Mouse (Mus musculus) thymus, postnatal 10 days (tissue): Measurements from ENCODE around the gene Gm10964.

ENCODE experiments used
- DNase-seq, 2 experiments: peaks; one replicate each; pipeline ENCODE4 v3.0.0; 2021; ENCODE audit warnings: low spot score in 2 of 2

The Gm10964 gene

DNA sequence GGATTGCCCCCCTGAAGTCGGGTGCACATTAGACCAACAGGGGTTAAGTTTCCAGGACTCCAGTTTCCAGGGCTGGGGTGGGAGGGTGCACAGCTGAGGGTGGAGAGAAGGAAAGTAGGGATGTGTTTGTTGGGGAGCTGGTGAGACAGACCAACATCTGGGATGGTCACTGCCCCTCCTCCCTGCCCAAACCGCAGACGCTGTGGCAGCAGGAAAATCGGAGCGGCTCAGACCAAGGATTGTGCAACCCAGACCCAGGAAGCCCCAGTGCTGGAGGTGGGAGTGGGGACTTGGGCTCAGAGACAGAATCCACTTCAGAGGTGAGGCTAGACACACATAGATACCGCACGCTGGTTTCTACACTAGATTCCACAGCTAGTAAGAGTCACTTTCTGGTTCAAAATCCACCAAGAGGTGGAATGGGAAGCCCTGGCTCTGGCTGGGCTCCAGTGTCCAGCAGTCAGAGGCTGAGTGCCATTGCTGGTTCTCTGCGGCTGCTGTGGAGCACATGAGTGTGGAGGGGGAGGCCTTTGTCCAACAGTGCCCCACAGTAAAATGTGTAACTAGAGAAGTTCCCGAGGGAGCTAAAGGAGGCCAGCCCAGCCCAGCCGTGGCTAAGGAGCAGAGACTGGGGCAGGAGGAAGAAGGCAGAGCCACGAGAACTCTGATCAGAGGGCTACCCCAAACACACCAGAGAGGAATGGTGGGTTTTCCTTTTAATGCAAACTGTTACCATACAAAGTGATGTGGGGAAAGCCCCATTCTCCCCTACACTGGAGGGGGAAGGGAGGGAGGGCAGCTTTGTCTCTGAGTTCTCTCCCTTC lies 4.3 kb upstream of the Gm10964 start:
- DNase-seq = no peak

DNA sequence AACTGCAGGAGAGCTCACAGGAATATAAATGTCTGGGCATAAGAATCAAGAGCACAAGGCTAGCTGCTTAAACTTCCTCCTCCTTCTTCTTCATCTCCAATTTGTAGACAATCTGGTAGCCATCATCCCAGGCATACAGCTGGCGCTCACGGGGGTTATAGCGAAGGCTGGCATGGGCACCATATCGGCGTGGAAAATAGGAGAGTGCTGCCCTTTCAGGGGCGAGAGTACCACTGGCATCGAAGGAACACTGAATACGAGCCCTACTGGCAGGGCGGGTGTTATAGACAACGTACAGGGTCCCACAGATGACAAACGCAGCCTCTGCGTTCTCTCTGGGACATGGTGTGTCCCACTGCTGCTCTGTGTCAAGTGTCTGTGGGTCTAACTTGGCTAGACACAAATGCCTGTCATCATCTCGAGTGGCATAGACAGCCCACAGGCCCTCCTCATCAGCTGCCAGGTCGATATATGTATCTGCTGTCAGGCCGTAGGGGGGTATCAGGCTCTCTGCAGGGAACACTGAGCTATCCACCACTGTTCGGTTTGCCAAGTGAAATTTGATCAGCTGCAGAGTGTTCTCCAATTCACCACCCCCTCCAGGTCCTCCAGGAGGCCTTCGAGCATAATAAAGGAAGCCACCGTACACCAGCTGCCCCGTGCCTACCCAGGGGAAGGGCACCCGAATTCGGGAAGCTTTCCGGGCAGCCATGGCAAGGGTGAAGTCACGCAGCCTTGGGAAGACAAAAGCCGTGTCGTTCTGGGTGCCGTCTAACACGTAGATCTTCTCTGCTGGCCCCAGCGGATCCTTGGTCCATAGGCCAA lies 3.2 kb upstream of the Gm10964 start:
- no peak for DNase-seq

DNA sequence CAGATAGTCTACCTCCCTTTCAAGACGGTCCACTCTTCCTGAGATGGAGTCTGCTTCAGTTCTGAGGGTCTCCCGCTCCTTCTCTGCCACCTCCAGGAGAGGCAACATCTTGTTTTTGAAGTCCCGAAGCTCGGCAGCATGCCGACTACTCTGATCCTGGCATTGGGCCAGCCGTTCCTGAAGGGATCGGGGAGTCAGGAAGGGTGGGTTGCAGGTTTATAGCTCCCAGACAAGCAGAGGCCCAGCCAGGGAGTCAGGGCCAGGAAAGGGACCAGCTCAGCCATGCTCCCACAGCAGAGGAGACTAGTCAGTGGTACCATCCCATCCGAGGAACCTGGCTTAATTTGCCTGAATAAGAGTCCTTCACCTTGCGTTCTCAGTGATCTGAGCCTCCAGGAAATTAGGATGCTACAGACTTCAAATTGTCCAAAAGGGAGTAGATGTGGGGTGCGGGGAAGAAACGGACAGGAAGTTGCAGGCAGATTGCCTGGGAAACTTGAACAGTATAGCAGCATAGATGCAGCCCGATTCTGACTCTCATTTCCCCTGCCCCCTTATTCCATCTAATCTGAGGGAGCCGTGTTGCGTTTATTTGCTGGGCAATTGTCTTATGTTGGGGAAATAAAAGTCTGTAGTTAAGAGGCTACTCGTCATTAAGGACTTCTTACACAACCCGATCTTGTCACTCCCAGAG lies 2.0 kb upstream of the Gm10964 start:
- DNase-seq = no peak

DNA sequence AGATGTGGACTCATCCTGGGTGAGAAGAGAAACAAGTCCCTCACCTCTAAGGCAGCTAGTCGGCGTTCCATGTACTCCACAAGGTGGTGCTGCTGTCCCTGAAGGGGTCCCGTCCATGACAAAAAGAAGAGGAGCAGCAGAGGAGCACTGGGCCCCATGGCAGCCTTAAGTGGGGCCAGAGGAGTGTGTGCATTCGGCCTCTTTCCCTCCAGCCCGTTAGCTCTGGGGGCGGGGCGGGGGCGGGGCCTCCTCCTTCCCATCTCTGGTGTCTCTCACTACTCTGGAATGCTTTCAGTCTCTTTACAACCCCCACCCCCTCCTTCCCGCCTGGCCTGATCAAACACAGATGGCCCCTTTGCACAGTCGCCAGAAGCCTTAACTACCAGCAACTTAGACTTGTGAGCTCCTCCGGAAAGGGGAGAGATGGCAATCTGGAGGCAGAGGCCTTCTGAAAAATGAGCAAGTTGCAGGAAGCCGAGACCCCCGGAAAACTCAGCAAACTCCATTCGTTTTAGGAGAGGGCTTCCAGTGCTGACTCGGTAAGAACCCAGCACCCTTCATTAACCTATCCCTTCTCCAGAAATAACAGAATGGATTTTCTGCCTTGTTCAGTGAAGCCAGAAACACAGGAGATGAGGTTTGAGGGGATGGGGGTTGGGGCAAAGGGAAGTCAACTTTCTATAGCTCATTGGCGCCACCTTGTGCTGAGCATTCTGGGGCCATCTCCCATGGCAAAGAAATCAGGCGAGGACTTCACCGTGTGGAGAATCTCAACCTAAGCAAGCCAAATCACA lies 1.2 kb upstream of the Gm10964 start, which contains the start of gene Olfml3:
Olfml3 (minus strand) TSS at position 224 of the 794 bp plus-strand sequence.
- DNase-seq = peak; percentile 80 to 94

DNA sequence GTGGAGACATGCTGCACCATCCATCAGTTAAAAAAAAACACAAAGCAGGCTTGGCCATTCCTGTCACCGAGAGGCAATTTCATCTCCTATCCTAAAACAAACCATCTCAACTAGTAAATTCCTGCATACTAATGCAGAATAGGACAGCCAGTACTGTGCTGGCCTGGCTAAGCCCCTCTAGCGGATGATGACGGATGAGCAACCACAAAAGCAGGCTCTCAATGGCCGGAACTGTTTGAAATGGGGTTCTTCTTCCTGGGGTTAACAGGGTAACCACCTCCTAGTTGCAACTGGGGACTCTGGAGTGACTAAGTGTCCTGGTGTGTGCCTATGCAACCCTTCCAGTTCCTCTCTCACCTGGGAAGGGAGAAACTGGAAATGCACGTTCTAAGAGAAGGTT lies 1.2 kb downstream of the Gm10964 start:
- DNase-seq = no peak

DNA sequence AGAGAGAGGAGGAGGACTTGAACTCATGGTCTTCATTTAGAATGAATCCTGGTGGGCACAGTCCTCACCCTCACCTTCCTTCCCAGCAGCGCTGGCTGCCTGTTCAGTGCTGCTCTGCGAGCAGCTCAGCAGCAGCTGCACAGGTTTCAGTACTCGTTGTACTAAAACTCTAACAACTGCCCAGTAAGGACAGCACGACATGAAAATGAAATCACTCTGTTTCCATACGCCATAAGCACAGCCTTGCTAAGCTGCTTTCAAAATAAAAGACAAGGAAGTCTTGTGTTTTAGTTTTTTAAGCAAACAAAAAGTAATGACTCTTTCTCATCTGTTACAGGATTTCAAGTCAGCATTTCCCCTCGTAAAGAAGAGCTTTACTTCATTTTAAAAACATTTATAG lies 4.0 kb downstream of the Gm10964 start:
- DNase-seq = no peak

DNA sequence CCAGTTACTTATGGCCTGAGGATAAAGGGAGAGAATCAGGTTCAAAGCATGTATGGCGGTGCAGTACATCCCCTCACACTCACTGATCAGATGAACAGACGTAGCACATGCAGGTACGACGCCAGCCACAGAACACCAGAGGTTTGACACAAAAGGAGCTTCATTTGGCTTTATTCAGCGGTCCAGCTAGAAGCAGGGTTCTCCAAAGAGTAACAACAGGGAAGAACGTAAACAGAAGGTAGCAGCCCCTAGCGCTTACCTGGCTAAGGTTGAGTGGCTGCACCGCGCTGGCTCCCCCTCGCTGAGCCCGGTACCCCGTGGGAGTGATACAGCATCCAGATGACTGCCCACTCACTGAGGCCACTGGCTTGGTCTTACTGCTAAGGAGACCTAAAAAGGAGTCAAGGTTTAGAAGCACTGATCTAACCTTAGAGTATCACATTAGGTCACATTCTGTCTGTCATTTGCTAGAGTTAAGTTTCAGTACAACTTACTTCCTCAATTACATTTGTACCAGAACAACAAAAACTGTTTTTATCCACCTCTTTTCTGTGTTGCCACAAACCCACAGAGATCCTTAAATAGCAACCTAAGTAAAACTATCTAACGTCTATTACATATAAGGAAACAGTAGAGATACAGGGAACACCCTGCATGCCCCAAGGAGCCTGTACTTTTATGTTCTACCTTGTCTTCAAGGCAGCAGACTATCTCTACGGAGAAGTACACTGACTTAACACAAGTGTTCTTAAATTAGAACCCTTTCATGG lies 6.0 kb downstream of the Gm10964 start:
- DNase-seq = no peak

DNA sequence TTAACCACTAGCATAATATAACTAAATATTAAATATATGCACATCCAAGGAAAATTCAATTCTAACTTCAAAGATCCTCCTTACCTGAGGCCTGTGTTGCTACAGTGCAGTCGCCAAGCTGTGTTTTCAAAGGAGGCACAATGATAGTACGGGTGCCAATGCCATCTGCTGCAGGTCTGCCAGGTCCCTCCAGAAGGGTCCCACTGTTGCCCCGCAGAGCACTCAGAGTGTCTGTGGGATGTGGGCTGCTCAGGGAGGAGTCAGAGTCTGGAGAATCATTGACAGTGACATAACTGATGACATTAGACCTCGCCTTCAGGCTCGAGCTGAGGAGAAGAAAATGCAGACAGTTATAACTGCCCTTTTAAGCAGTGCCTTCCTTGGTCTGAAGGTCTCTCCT lies 7.5 kb downstream of the Gm10964 start:
- DNase-seq = no peak

DNA sequence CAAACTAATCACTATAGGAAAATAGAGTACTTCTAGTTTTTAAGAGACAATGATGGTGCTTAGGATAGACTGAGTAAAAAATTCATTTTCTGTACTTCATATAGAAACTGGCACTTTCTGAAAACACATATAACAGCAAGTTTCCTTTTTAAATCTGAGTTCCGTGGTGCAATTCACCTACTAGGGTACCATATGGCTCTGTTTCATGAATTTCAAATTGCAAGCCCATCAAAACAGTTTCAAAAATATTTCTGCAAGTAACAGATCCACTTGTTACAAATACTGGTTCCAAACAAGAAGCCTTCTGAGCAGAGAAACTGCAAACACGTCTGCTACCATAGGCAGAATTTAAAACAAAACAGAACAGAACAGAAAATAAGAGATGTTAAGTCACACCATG lies 12.4 kb downstream of the Gm10964 start:
- no peak for DNase-seq

DNA sequence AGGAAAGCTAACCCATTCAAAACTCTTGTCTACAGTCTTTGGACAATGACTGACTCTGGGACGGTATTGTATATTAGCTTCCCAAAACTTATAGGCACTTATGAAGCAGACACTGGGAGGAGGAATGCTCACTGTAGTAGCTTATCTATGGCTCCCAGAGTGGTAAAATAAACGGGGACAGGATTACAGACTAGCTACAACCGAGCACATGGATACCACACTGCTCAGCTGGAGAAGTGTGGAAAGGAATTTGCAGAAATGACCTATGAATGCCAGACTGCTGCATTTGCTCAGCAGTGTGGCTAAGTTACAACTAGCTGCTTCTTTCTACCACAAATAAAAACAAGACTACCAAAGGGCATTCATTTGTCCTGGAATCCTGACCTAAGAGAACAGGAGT lies 16.2 kb downstream of the Gm10964 start:
- no peak for DNase-seq

DNA sequence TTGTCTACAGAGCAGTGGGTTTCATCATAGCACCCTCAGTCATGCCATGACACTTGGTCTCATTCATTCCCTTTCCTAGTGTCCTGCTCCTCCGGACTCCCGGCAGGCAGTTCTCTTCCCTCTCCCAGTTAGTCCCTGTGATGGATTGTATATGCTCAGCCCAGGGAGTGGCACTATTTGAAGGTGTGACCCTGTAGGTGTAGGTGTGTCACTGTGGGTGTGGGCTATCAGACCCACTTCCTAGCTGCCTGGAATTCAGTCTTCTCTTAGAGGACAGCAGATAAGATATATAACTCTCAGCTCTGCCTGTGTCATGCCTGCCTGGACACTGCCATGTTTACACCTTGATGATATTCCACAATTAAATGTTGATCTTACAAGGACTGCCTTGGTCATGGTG lies 17.8 kb downstream of the Gm10964 start:
- no peak for DNase-seq

DNA sequence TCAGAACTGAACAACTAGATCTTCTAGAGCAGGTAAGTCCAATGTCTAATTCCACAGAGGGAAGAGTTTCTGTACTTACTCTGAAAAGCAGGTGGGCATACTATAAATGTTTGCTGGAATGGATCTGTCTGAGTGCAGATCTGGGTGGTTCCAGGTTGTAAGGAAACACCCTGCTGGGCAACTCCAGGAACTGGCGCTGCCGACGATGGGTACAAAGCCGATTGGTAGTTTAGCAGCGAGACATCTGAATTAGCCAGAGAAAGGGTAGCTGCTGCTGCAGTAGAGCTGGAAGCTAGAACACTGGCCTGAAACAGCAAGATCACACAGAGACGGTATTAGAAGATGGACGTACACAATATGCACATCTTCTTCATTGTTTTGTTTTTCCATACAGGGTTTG lies 19.3 kb downstream of the Gm10964 start:
- no peak for DNase-seq

DNA sequence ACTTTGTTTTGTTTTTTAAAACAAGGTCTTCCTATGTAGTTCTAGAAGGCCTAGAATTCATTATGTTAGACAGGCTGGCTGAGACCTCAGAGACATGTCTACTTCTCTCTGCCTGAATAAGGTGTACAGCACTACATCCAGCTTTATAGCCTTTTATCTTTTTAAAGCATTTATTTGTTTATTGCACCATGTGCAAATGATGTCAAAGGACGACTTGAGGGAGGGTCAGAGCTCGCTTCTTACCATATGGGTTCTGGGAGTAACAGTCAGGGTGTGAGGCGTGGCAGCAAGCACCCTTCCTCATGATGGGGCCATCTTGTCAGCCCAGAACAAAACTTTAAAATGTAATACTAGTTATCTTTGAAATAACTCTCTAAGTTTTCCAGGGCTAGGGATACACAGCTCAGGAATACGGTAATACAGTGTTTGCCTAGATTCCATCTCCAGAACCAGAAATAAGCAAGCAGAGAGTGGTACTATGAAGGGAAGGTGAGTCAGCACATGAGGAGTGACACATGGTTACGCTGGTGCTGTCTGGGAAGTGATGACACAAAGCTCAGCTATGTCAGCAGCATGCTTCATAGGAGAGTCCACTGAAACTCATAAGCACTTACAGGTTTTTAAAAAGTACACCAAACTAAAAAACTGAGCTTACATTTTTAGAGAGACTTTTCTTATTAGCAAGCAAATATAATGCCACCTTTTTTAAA lies 20.2 kb downstream of the Gm10964 start:
- no peak for DNase-seq

DNA sequence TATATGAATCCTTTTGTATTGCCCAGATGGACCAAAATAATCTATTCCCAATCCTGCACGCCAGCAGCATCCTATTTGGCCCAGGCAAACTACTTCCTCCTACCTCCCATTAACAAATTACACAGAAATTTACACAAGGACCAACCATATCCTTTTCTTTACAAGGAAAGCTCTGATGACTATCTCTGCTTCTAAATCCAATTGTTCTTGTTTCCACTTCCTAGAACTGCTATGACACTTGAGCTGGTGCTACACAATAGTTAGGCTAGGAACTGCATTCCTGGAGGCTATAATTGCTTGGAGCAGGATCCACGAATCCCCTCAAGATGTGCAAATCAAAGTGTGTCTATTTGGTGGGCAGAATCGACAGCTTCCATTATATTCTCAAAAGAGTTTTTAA lies 27.6 kb downstream of the Gm10964 start:
- DNase-seq = no peak

DNA sequence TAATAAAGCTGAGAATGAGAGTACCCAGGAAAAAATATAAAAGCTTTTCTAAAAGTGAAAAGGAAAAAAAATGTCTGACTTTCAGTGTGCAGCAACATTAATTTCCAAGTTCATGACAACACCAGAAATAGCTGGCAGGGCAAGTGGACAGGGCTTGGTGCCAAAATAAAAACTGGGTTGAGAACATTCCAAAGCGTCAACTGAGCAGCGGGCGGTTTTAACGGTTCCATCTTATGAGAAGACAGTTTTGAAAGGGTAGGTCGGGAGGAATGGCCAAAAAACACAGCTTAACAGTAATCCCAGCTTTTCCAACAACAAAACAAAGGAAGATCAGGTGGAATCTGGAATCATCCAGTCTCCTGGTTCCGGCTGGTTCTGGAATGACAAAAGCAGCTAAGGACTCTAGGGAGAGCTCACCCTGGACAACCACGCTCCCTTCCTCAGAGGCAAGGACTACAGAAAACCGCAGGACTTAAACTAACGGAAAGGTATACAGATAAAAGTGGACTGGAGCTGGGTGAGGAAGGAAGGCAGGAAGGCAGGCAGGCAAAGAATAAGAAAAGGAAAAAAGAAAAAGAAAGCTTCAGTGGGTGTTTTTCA lies 32.5 kb downstream of the Gm10964 start:
- DNase-seq = no peak

DNA sequence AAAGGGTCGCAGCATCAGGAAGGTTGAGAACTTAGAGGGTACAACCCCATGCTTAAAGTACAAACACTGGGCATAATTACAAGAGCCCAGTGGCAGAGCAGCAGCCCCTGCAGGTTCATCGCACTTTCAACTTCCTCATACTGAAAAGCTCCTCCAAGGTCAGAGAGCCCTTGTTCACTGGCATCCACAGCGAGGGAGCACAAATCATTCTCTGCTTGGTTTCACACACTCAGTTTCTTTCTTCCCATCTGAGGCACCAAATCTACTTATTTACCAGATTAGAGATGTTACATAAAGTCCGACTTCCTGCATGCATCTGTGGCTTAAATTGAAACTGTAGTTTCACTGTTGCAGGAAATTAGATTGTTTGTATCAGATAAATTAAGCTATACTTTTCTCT lies 33.7 kb downstream of the Gm10964 start:
- DNase-seq = no peak

DNA sequence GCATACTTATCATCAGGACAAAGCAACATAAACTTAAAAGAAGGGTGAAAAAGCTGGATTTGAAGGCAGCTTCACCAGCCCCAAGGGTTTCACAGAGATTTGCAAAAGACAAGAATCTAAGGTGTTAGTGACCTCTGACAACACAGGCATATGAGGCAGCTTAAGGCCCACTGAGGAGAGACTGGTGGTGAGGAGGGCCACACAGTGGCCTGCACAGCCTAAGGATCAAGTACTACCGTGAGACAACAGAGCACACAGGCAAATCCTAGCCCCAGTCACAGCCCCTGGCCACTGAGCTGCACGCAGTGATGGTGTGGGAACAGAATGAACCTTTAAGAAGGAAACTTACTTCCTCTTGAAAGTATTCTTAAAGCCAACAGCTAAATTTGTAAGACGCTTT lies 34.3 kb downstream of the Gm10964 start:
- DNase-seq = no peak

DNA sequence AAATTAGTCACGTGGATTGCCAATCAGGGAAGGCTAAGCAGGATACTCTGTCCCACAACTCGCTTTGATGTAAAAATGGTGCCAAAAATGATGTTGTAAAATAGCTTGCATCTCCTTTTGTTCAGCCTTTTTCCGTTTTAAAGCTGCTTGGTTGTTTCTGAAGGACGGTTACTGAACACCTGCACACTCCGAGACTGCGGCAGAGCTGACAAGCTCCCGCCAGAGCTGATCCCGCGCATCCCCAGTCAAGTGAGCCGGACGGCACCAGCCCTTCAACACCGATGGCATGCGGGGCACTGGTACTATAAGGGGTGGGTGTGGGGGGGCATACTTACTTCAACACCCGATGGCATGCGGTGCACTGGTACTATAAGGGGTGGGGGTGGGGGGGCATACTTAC lies 34.8 kb downstream of the Gm10964 start:
- peak; percentile 61 to 74 for DNase-seq

DNA sequence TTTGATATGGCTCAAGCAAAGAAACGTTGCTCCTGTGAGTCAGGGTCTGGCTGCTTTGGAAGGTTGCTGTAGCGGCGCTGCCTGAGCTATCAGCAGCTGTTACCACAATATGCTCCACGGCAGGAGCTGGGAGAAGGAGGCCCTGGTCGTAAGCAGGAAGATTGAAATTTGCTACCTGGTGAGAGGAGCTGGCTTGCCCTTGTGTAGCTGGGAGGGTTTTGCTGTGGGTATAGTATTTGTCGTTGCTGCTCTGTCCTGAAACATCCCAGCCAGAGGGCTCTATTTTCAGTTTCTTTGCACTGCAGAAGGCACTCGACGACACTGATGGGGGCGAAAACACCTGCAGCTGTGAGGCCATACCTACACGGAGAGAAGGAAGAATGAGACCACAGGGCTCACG lies 38.8 kb downstream of the Gm10964 start:
- DNase-seq = peak; percentile 59 to 61

DNA sequence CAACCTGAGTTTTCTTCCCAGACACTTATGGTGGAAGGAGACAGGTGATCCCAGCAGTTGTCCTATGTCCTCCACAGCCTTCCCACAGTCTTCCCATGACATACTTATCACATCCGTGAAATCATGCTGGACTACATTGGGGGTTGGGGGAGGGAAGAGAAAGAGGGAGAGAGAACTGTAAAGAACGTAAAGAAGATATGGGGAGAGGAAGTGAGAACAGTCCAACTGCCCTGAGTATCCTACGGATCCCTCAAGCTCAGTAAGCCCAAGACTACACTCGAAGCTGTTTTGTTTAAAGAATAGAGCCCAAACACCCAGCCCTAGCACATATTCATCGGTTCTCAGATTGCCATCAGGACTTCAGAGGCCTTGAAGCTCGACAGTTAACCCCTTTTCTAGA lies 39.5 kb downstream of the Gm10964 start:
- DNase-seq = no peak
